Mouse (Mus musculus) MEL (cell line): ENCODE data around the gene Zfp988. TPM values are rescaled to one million over a fixed set of nuclear protein-coding genes. Genes with fewer than 3 reads are reported as not detected.
"Not testable (repeated sequence)": the region's sequence is repeated elsewhere in the genome, so short reads cannot be mapped to it uniquely, and the experiment has no call there.

Experiments
- DNase-seq: peaks from one replicate; pipeline ENCODE4 v3.0.0; 2011; ENCODE audit warnings: low read depth, low spot score
- H3K27ac ChIP-seq: 2 replicates; pipeline ENCODE4 v1.5.1; 2012; ENCODE audit warnings: low read depth, mild to moderate bottlenecking, control low read depth, low read length, moderate library complexity; ENCODE audit not compliant: control insufficient read depth
- H3K27me3 ChIP-seq, 2 experiments: fragments of 150-350 bp in 1 of 2; sonication (generic) in 1 of 2; 2 replicates each; pipeline ENCODE4 v1.6.1; 2012; ENCODE audit warnings: low read length in 2 of 2, mild to moderate bottlenecking in 2 of 2, improper control_type of control experiment in 1 of 2, moderate library complexity in 1 of 2; ENCODE audit not compliant: insufficient read depth in 2 of 2, control insufficient read depth in 1 of 2
- H3K36me3 ChIP-seq, 2 experiments: 2 replicates each; pipeline ENCODE4 v1.6.1; 2012 to 2014; ENCODE audit warnings: low read length in 2 of 2, improper control_type of control experiment in 1 of 2, inconsistent platforms in 1 of 2, mild to moderate bottlenecking in 1 of 2; ENCODE audit not compliant: insufficient read depth in 2 of 2, control insufficient read depth in 1 of 2
- H3K4me1 ChIP-seq, 2 experiments: fragments of 150-350 bp in 1 of 2; sonication (generic) in 1 of 2; 2 replicates each; pipeline ENCODE4 v1.6.1; 2012; ENCODE audit warnings: low read length in 2 of 2, improper control_type of control experiment in 1 of 2, mild to moderate bottlenecking in 1 of 2; ENCODE audit not compliant: insufficient read depth in 2 of 2, control insufficient read depth in 1 of 2
- H3K4me3 ChIP-seq, 2 experiments: fragments of 150-350 bp in 1 of 2; sonication (generic) in 1 of 2; 2 replicates each; pipeline ENCODE4 v1.5.1; 2012; ENCODE audit warnings: low read depth in 2 of 2, low read length in 2 of 2, mild to moderate bottlenecking in 2 of 2, moderate library complexity in 2 of 2, control low read depth in 1 of 2, improper control_type of control experiment in 1 of 2; ENCODE audit not compliant: control insufficient read depth in 1 of 2, insufficient read depth in 1 of 2
- H3K79me2 ChIP-seq: 2 replicates; pipeline ENCODE4 v1.6.1; 2012; ENCODE audit warnings: mild to moderate bottlenecking, low read length, moderate library complexity; ENCODE audit not compliant: control insufficient read depth, poor library complexity, insufficient read depth
- H3K9ac ChIP-seq: 2 replicates; pipeline ENCODE4 v1.6.1; 2012; ENCODE audit warnings: low read depth, mild to moderate bottlenecking, control low read depth, low read length, moderate library complexity; ENCODE audit not compliant: control insufficient read depth, poor library complexity, severe bottlenecking
- H3K9me3 ChIP-seq: fragments of 150-350 bp; sonication (generic); replicated peaks from 2 replicates; pipeline ENCODE4 v1.6.1; 2012; ENCODE audit warnings: mild to moderate bottlenecking, low read length, improper control_type of control experiment, moderate library complexity; ENCODE audit not compliant: insufficient read depth
- polyA plus RNA-seq, 2 experiments: library from polyadenylated mRNA; stranded (reverse) in 1 of 2; unstranded in 1 of 2; fragments of >175 nt in 1 of 2; fragments of >200 nt in 1 of 2; gene quantifications; 2 replicates each; pipeline versions ENCODE4 v1.2.1 to v1.2.4; 2012; ENCODE audit warnings: low replicate concordance in 2 of 2, low read depth in 1 of 2; ENCODE audit not compliant: insufficient read length in 2 of 2, insufficient read depth in 1 of 2, missing spikeins in 1 of 2
- total RNA-seq: library from RNA; depleted of rRNA; stranded (reverse); fragments of 300-350 nt; gene quantifications from 2 replicates; pipeline ENCODE4 v1.2.3, GENCODE M21; 2012; rRNA removed

Zfp988 gene
- total and polyA plus RNA-seq, 3 experiments: 0.19 to 0.43 TPM; not detected in 1

- not testable (repeated sequence) for H3K9me3 ChIP-seq, H3K27ac ChIP-seq, H3K27me3 ChIP-seq, H3K4me3 ChIP-seq, DNase-seq, H3K36me3 ChIP-seq, H3K9ac ChIP-seq, H3K79me2 ChIP-seq, H3K4me1 ChIP-seq
Measured at GRCm38 (mm10) chr4:147357195-147357594, 51.7 kb downstream of the Zfp988 start.

GRCm38 (mm10) chr4:147361003-147361402, 55.5 kb downstream of the Zfp988 start, which contains the start of gene Zfp978:
Gene Zfp978 (plus strand): TSS chr4:147361303.
- not testable (repeated sequence) for H3K27ac ChIP-seq, H3K4me1 ChIP-seq, DNase-seq, H3K9me3 ChIP-seq, H3K27me3 ChIP-seq, H3K36me3 ChIP-seq, H3K9ac ChIP-seq, H3K79me2 ChIP-seq, H3K4me3 ChIP-seq

GRCm38 (mm10) chr4:147361872-147362271, 56.4 kb downstream of the Zfp988 start:
- not testable (repeated sequence) for H3K36me3 ChIP-seq, H3K9me3 ChIP-seq, DNase-seq, H3K4me1 ChIP-seq, H3K27me3 ChIP-seq, H3K79me2 ChIP-seq, H3K27ac ChIP-seq, H3K9ac ChIP-seq, H3K4me3 ChIP-seq

GRCm38 (mm10) chr4:147369564-147369963, 64.1 kb downstream of the Zfp988 start:
- not testable (repeated sequence) for H3K9ac ChIP-seq, H3K27ac ChIP-seq, H3K36me3 ChIP-seq, H3K9me3 ChIP-seq, H3K4me1 ChIP-seq, H3K4me3 ChIP-seq, DNase-seq, H3K27me3 ChIP-seq, H3K79me2 ChIP-seq

- H3K27ac ChIP-seq, H3K9me3 ChIP-seq, H3K79me2 ChIP-seq, H3K4me1 ChIP-seq, H3K36me3 ChIP-seq, H3K27me3 ChIP-seq, DNase-seq, H3K4me3 ChIP-seq, H3K9ac ChIP-seq: not testable (repeated sequence)
Measured at GRCm38 (mm10) chr4:147383199-147383598, 77.7 kb downstream of the Zfp988 start.

Other genes starting within 250 kb of the Zfp988 start
- 0.88 and 1.7 TPM in 2 replicates for gene Zfp991, start 173.6 kb upstream of the Zfp988 start, total RNA-seq
- 1 to 10 TPM in 1 of 2 experiments, not detected in 1; 1.9 TPM for gene Zfp991, start 173.6 kb upstream of the Zfp988 start, polyA plus RNA-seq
- gene Zfp978, start 55.6 kb downstream of the Zfp988 start, total RNA-seq: 0.23 and 0.58 TPM in 2 replicates
- under 1 TPM in 1 of 2 experiments, not detected in 1; 0.28 TPM for gene Zfp978, start 55.6 kb downstream of the Zfp988 start, polyA plus RNA-seq
- gene Zfp982, start 186.7 kb downstream of the Zfp988 start, total RNA-seq: 1.7 TPM in 2 replicates
- gene Zfp982, start 186.7 kb downstream of the Zfp988 start, polyA plus RNA-seq: under 1 TPM in 1 of 2 experiments, not detected in 1; 0.99 TPM
- 0.13 and 0.27 TPM in 2 replicates for gene Gm16503, start 234.5 kb downstream of the Zfp988 start, total RNA-seq
- under 1 TPM in 1 of 2 experiments, not detected in 1; 0.14 TPM for gene Gm16503, start 234.5 kb downstream of the Zfp988 start, polyA plus RNA-seq
- 0.49 and 0.54 TPM in 2 replicates for gene Zfp985, start 247.6 kb downstream of the Zfp988 start, total RNA-seq
- gene Zfp985, start 247.6 kb downstream of the Zfp988 start, polyA plus RNA-seq: 1 to 10 TPM in 1 of 2 experiments, not detected in 1; 1.2 TPM